Mouse (Mus musculus): ENCODE data around the gene Gm20662.

GRCm38 (mm10) chr9:108065491-108066011 is 69.4 kb downstream of the Gm20662 start:
- peak; percentile 29; the same call in 1 of the 2 replicates for TF ChIP-seq CTCF (IDR thresholded peaks at IDR 0.05; ENCODE audit: low read depth, low read length)
- no peak for TF ChIP-seq POLR2AphosphoS5 (IDR thresholded peaks at IDR 0.05; ENCODE audit: insufficient replicate concordance, low read depth, low read length)
- TF ChIP-seq GATA1 (IDR thresholded peaks at IDR 0.05; ENCODE audit: borderline replicate concordance, low read length): no peak
- TF ChIP-seq TAL1 (conservative IDR thresholded peaks at IDR 0.05; ENCODE audit: low read depth, low read length): no peak

Data from G1E (cell line).